Mouse (Mus musculus) liver, embryonic 11.5 days (tissue): ENCODE measurements around the gene Il2rb. TPM values are rescaled to one million over a fixed set of nuclear protein-coding genes. Genes with fewer than 3 reads are reported as not detected.
A peak's percentile ranks its signal among the peaks of the same experiment; 100 is the strongest.

Experiments
- ATAC-seq: fragments of 200-750 bp; cut with Nextera tagmentation; replicated peaks from 2 replicates; pipeline ENCODE4 v1.8.0; 2017; ENCODE audit warnings: moderate number of reproducible peaks, mild to moderate bottlenecking, moderate TSS enrichment, moderate library complexity; ENCODE audit not compliant: low FRiP score
- DNase-seq: peaks from one replicate; pipeline ENCODE4 v3.0.0-alpha.2; 2017; ENCODE audit warnings: low spot score
- H3K27ac ChIP-seq: fragments of 300-500 bp; sonication (generic); 2 replicates; pipeline ENCODE4 v1.5.1; 2014; ENCODE audit warnings: mild to moderate bottlenecking, low read depth, low read length, control low read depth
- H3K27me3 ChIP-seq: fragments of 300-500 bp; sonication (generic); replicated peaks from 2 replicates; pipeline ENCODE4 v1.6.1; 2014; ENCODE audit warnings: low read length, mixed read lengths; ENCODE audit not compliant: control insufficient read depth, insufficient read depth
- H3K36me3 ChIP-seq: fragments of 300-500 bp; sonication (generic); 2 replicates; pipeline ENCODE4 v1.6.1; 2014; ENCODE audit warnings: mild to moderate bottlenecking, low read length, moderate library complexity, mixed read lengths; ENCODE audit not compliant: control insufficient read depth, insufficient read depth
- H3K4me1 ChIP-seq: fragments of 300-500 bp; sonication (generic); replicated peaks from 2 replicates; pipeline ENCODE4 v1.6.1; 2014; ENCODE audit warnings: low read length, mixed read lengths; ENCODE audit not compliant: control insufficient read depth, insufficient read depth
- H3K4me2 ChIP-seq: fragments of 300-500 bp; sonication (generic); 2 replicates; pipeline ENCODE4 v1.6.1; 2014; ENCODE audit warnings: mild to moderate bottlenecking, control low read depth, moderate library complexity
- H3K4me3 ChIP-seq: fragments of 300-500 bp; sonication (generic); 2 replicates; pipeline ENCODE4 v1.5.1; 2014; ENCODE audit warnings: low read depth, low read length, control low read depth
- H3K9ac ChIP-seq: fragments of 300-500 bp; sonication (generic); 2 replicates; pipeline ENCODE4 v1.6.1; 2014; ENCODE audit warnings: low read depth, low read length, control low read depth
- H3K9me3 ChIP-seq: fragments of 300-500 bp; sonication (generic); 2 replicates; pipeline ENCODE4 v1.6.1; 2016; ENCODE audit warnings: low read length, inconsistent platforms, mixed read lengths; ENCODE audit not compliant: control insufficient read depth
- WGBS: fragments of 180-500 bp; shearing (Covaris S2); extraction: QIAGEN DNeasy Blood & Tissue Kit; methylation state at CpG from one replicate; pipeline ENCODE4 v1.1.7; 2014; 5-methylcytosine and 5-hydroxymethylcytosine counted together
- polyA plus RNA-seq: library from polyadenylated mRNA; unstranded; fragments of >200 nt; fragmentation: Nextera tagmentation; extraction: Ambion mirVana; gene quantifications from 2 replicates; pipeline ENCODE4 v1.2.1, GENCODE M21; 2014

The Il2rb gene
- polyA plus RNA-seq, 1 experiment from 2014 or later: 0.07 TPM

DNA sequence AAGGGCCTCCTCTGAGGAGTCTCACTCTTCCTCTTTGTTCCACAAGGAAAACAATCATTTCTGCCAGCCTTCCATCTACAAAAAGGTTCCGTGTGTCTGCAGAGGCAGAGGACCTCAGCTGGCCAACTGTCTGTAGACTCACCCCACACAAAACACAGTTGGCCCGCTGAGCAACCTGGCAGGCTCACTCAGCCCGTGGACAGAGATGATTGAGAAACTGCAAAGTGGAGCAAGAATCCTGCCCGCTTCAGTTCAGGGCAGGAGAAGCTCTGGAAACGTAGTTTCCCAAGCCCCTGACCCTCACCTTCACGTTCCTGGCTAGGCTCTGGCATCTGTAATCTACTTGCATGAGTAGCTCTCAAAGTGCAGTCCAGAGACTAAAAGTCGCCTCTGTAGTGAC lies 48.0 kb downstream of the Il2rb start:
- Histone ChIP-seq H3K27ac (no peak overlapping the region), H3K27me3 (no peaks in the 10 kb centered on the region; the same call in 1 of the 2 replicates), H3K4me2 (no peak overlapping the region), H3K9me3 (no peaks in the 10 kb centered on the region), H3K4me1 (peaks cover 19% of the 10 kb centered on the region), H3K36me3 (no peaks in the 10 kb centered on the region), H3K4me3 (no peak overlapping the region), H3K9ac (no peak overlapping the region)
- no peak for ATAC-seq
- DNase-seq: no peak
- 48% methylated on average over 7 of the region's 7 CpGs for WGBS

DNA sequence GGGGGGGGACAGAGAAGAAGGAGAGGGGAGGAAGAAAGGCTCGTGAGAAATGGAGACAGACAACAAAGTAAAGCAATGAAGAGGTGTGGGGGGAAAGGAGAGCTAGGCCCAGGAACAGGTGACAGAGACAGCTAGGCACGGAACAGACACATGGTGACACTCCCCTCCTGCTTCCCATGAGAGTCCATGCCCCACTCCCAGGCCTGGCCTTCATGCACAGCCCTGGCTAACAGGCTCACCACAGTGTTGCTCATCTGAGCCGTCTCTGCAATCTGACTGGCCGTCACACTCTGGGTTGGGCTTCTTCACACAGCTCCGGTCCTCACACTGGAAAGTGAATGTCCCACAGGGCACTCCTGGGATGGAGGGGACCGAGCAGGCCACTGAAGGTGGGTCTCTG lies 51.2 kb downstream of the Il2rb start:
- H3K4me2 ChIP-seq: no peak overlapping the region
- WGBS: 54% methylated on average over 6 of the region's 6 CpGs
- peaks cover 3% of the 10 kb centered on the region; the same call in 1 of the 2 replicates for H3K4me1 ChIP-seq
- H3K36me3 ChIP-seq: no peaks in the 10 kb centered on the region
- no peaks in the 10 kb centered on the region; the same call in 1 of the 2 replicates for H3K27me3 ChIP-seq
- DNase-seq: no peak
- H3K9me3 ChIP-seq: no peaks in the 10 kb centered on the region
- H3K4me3 ChIP-seq: no peak overlapping the region
- H3K27ac ChIP-seq: no peak overlapping the region
- no peak for ATAC-seq
- no peak overlapping the region for H3K9ac ChIP-seq

- DNase-seq: no peak
- H3K4me1 ChIP-seq: peaks cover 9% of the 10 kb centered on the region
Observed at GRCm38 (mm10) chr15:78442231-78442630, 52.8 kb downstream of the Il2rb start.

DNA sequence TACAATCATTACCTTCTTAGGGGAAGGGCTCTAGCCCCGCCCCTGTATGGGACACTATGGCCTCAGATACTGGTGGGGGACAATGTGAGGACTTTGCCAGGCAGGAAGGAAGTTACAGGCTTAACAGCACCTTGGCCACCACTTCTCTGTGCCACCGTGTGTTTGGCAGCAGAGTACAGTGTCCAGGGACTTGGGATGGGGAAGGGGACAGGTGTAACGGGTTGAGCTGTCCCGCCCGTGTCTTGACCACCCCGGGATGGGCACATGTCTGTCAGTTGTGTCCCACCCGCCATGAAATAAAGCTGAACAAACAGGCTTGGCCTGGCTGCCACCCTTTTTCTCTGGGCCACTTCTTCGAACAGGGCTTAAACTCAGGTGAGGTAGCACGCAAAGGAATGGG lies 56.1 kb downstream of the Il2rb start:
- H3K4me1 ChIP-seq: peaks cover 15% of the 10 kb centered on the region

More at GRCm38 (mm10) chr15:78442231-78442630, 52.8 kb downstream of the Il2rb start:
- H3K36me3 ChIP-seq: no peaks in the 10 kb centered on the region
- H3K27me3 ChIP-seq: peaks cover 8% of the 10 kb centered on the region
- H3K4me3 ChIP-seq: no peak overlapping the region
- no peak overlapping the region for H3K9ac ChIP-seq
- 84% methylated on average over 19 of the region's 19 CpGs for WGBS
- no peak overlapping the region for H3K4me2 ChIP-seq
- ATAC-seq: no peak
- no peaks in the 10 kb centered on the region for H3K9me3 ChIP-seq
- H3K27ac ChIP-seq: no peak overlapping the region

DNA sequence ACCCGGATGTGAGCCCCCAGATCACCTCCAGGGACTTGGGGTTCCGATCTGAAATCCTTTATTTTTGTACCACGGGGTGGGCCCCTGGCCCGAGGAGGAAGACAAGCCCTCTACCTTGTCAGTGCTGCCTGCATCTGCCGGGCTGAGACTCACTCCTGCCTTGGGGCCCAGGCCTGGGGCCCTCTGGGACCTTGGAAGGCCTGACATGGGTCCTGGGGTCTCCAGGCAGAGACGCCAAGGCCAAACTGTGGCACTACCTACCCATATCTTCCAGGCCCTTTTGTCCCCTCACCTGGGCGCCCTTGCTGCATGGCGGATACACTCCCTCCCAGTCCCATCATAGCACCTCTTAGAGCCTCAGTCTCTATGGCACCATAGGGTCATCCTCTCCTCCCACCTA lies 56.6 kb downstream of the Il2rb start:
- H3K9ac ChIP-seq: no peak overlapping the region
- H3K4me3 ChIP-seq: no peak overlapping the region
- no peak overlapping the region for H3K4me2 ChIP-seq
- no peak for ATAC-seq
- no peak overlapping the region for H3K27ac ChIP-seq
- no peaks in the 10 kb centered on the region for H3K9me3 ChIP-seq
- peaks cover 15% of the 10 kb centered on the region for H3K4me1 ChIP-seq
- no peaks in the 10 kb centered on the region for H3K36me3 ChIP-seq
- peaks cover 23% of the 10 kb centered on the region for H3K27me3 ChIP-seq
- 48% methylated on average over 8 of the region's 8 CpGs for WGBS
- no peak for DNase-seq

More for the DNA sequence above, 56.1 kb downstream of the Il2rb start:
- WGBS: 64% methylated on average over 9 of the region's 9 CpGs
- Histone ChIP-seq H3K4me2 (no peak overlapping the region), H3K36me3 (no peaks in the 10 kb centered on the region), H3K9me3 (no peaks in the 10 kb centered on the region), H3K4me3 (no peak overlapping the region), H3K9ac (no peak overlapping the region), H3K27me3 (peaks cover 23% of the 10 kb centered on the region), H3K27ac (no peak overlapping the region)
- ATAC-seq (no peak), DNase-seq (no peak)

- DNase-seq (no peak), ATAC-seq (no peak)
- Histone ChIP-seq H3K27ac (no peak overlapping the region), H3K27me3 (peaks cover 23% of the 10 kb centered on the region), H3K36me3 (no peaks in the 10 kb centered on the region), H3K9me3 (no peaks in the 10 kb centered on the region), H3K4me2 (no peak overlapping the region), H3K4me1 (peaks cover 15% of the 10 kb centered on the region), H3K4me3 (no peak overlapping the region), H3K9ac (no peak overlapping the region)
- WGBS: 54% methylated on average over 4 of the region's 4 CpGs
Observed at GRCm38 (mm10) chr15:78438018-78438394, 57.1 kb downstream of the Il2rb start.

DNA sequence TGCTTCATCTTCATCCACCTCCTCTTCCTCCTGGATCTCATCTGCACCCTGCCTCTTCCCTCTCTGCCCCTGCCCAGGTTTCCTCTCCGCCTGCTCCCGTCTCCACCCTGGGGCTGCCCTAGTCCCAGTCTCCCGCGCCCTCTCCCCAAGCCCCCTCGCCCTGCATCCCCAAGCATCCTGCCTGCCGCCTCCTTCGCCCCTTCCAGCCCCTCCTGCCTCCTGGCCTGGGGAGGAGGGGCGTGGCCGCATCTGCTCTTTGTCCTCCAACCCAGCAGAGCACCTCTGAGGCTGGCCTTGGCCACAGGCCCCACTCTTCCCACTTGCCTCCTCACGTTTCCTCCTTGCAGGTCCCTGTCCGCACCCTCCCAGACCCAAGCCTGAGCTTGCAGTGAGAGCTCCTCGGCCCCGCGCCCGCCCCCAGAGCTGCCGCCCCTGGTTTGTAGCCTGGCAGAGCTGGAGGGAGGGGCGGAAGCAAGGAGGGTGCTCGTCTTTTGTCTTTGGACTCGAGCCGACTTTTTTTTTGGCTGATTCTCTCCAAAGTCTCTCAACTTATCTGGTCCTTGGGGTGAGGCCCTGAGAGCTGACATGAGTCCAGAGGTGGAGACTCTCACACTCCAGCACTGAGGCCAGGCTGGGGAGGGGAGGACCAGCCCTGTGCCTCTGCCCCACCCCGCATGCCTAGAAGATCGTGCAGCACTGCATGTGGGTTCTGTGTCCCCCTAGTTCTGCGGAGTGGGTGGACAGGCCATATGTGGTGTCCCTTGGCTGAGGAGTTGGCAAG lies 57.6 kb downstream of the Il2rb start:
- ATAC-seq: 0 out of 2 replicates have a peak, but pooled peaks have one; percentile 24
- WGBS: 24% methylated on average over 23 of the region's 23 CpGs

GRCm38 (mm10) chr15:78436380-78437192 lies 58.5 kb downstream of the Il2rb start:
- 19% methylated on average over 31 of the region's 32 CpGs for WGBS
- H3K36me3 ChIP-seq: no peaks in the 10 kb centered on the region
- peak overlapping the region; percentile 59 for H3K4me2 ChIP-seq
- H3K27ac ChIP-seq: no peak overlapping the region; the same call in 1 of the 2 replicates
- H3K4me3 ChIP-seq: peak overlapping the region; percentile 14
- DNase-seq (peak; percentile 70), ATAC-seq (peak; percentile 29; the same call in 1 of the 2 replicates)
- H3K9me3 ChIP-seq: no peaks in the 10 kb centered on the region
- peaks cover 17% of the 10 kb centered on the region for H3K4me1 ChIP-seq
- peaks cover 23% of the 10 kb centered on the region for H3K27me3 ChIP-seq
- H3K9ac ChIP-seq: no peak overlapping the region

More for the DNA sequence above, 57.6 kb downstream of the Il2rb start:
- Histone ChIP-seq H3K27ac (peak overlapping the region; percentile 74), H3K4me3 (no peak overlapping the region), H3K9me3 (no peaks in the 10 kb centered on the region), H3K9ac (no peak overlapping the region), H3K4me2 (peak overlapping the region; percentile 59), H3K36me3 (no peaks in the 10 kb centered on the region), H3K27me3 (peaks cover 23% of the 10 kb centered on the region), H3K4me1 (peaks cover 15% of the 10 kb centered on the region)
- no peak for DNase-seq
